Mouse (Mus musculus) induced T-regulatory cell, adult 2 months (primary cell): ENCODE measurements around the gene Fam20b.
"Not testable (repeated sequence)": the region's sequence is repeated elsewhere in the genome, so short reads cannot be mapped to it uniquely, and the experiment has no call there.

Experiments
- DNase-seq: peaks from one replicate; pipeline ENCODE4 v3.0.0-alpha.2; 2012; ENCODE audit warnings: low read depth

Fam20b gene

GRCm38 (mm10) chr1:156672720-156673475, 46.0 kb downstream of the Fam20b start:
- no peak for DNase-seq

- DNase-seq: no peak
Measured at GRCm38 (mm10) chr1:156671921-156672320, 47.0 kb downstream of the Fam20b start.

GRCm38 (mm10) chr1:156669208-156669983, 49.5 kb downstream of the Fam20b start:
- DNase-seq: no peak

- no peak for DNase-seq
Measured at GRCm38 (mm10) chr1:156668602-156669001, 50.3 kb downstream of the Fam20b start.

GRCm38 (mm10) chr1:156667141-156667926, 51.6 kb downstream of the Fam20b start:
- DNase-seq: no peak

- DNase-seq: no peak
Measured at GRCm38 (mm10) chr1:156665777-156666176, 53.1 kb downstream of the Fam20b start.

GRCm38 (mm10) chr1:156660660-156661236, 58.1 kb downstream of the Fam20b start:
- DNase-seq: not testable (repeated sequence)

GRCm38 (mm10) chr1:156659906-156660659, 58.8 kb downstream of the Fam20b start:
- DNase-seq: peak; percentile 38

GRCm38 (mm10) chr1:156658676-156659075, 60.2 kb downstream of the Fam20b start:
- DNase-seq: no peak

GRCm38 (mm10) chr1:156657523-156657922, 61.4 kb downstream of the Fam20b start:
- DNase-seq: no peak

GRCm38 (mm10) chr1:156654735-156655530, 64.0 kb downstream of the Fam20b start:
- no peak for DNase-seq

GRCm38 (mm10) chr1:156652189-156652822, 66.6 kb downstream of the Fam20b start:
- DNase-seq: no peak

GRCm38 (mm10) chr1:156650631-156651030, 68.3 kb downstream of the Fam20b start:
- DNase-seq: no peak

GRCm38 (mm10) chr1:156648705-156649104, 70.2 kb downstream of the Fam20b start:
- no peak for DNase-seq

- no peak for DNase-seq
Measured at GRCm38 (mm10) chr1:156645971-156646370, 72.9 kb downstream of the Fam20b start.

GRCm38 (mm10) chr1:156644780-156645523, 73.9 kb downstream of the Fam20b start:
- no peak for DNase-seq

GRCm38 (mm10) chr1:156644061-156644460, 74.8 kb downstream of the Fam20b start:
- DNase-seq: no peak

GRCm38 (mm10) chr1:156642813-156643212, 76.1 kb downstream of the Fam20b start:
- no peak for DNase-seq

- no peak for DNase-seq
Measured at GRCm38 (mm10) chr1:156641808-156642207, 77.1 kb downstream of the Fam20b start.
